Mouse (Mus musculus): Measurements from ENCODE around the gene Opn3. TPM values are rescaled to one million over a fixed set of nuclear protein-coding genes. Genes with fewer than 3 reads are reported as not detected.

The Opn3 gene
- polyA plus RNA-seq, 1 experiment from 2014 or later, result 10.1 TPM

- ATAC-seq, result no peak
- H3K4me2 ChIP-seq (ENCODE audit: low read length), result no peak overlapping the region
- H3K9ac ChIP-seq (ENCODE audit: low read depth, low read length), result no peak overlapping the region
- H3K9me3 ChIP-seq (ENCODE audit: control insufficient read depth, low read length), result no peaks in the 10 kb centered on the region
- H3K4me1 ChIP-seq (ENCODE audit: control insufficient read depth, insufficient read depth, low read depth, low read length), result no peaks in the 10 kb centered on the region
- H3K4me3 ChIP-seq (ENCODE audit: low read length), result no peak overlapping the region
- no peaks in the 10 kb centered on the region for H3K27me3 ChIP-seq (replicated peaks; ENCODE audit: control insufficient read depth, insufficient read depth, low read length)
- 90% methylated on average over 7 of the region's 7 CpGs for WGBS
- no peaks in the 10 kb centered on the region for H3K36me3 ChIP-seq (ENCODE audit: control insufficient read depth, insufficient read depth, low read length)
- H3K27ac ChIP-seq (ENCODE audit: low read depth, low read length), result no peak overlapping the region
Observed at GRCm38 (mm10) chr1:175637677-175638076, 54.9 kb downstream of the Opn3 start.

GRCm38 (mm10) chr1:175632470-175632869, 60.1 kb downstream of the Opn3 start:
- no peaks in the 10 kb centered on the region for H3K9me3 ChIP-seq (ENCODE audit: control insufficient read depth, low read length)
- H3K4me3 ChIP-seq (ENCODE audit: low read length), result no peak overlapping the region
- H3K4me2 ChIP-seq (ENCODE audit: low read length), result no peak overlapping the region
- no peaks in the 10 kb centered on the region for H3K36me3 ChIP-seq (ENCODE audit: control insufficient read depth, insufficient read depth, low read length)
- no peak overlapping the region for H3K27ac ChIP-seq (ENCODE audit: low read depth, low read length)
- H3K9ac ChIP-seq (ENCODE audit: low read depth, low read length), result no peak overlapping the region
- ATAC-seq, result no peak
- H3K4me1 ChIP-seq (ENCODE audit: control insufficient read depth, insufficient read depth, low read depth, low read length), result no peaks in the 10 kb centered on the region
- WGBS, result 97% methylated on average over 14 of the region's 14 CpGs
- no peaks in the 10 kb centered on the region for H3K27me3 ChIP-seq (replicated peaks; ENCODE audit: control insufficient read depth, insufficient read depth, low read length)

- no peaks in the 10 kb centered on the region for H3K36me3 ChIP-seq (ENCODE audit: control insufficient read depth, insufficient read depth, low read length)
- no peak for ATAC-seq
- no peaks in the 10 kb centered on the region for H3K4me1 ChIP-seq (ENCODE audit: control insufficient read depth, insufficient read depth, low read depth, low read length)
- 82% methylated on average over 10 of the region's 10 CpGs for WGBS
- H3K27me3 ChIP-seq (replicated peaks; ENCODE audit: control insufficient read depth, insufficient read depth, low read length), result no peaks in the 10 kb centered on the region
- H3K9ac ChIP-seq (ENCODE audit: low read depth, low read length), result no peak overlapping the region
- no peak overlapping the region for H3K4me3 ChIP-seq (ENCODE audit: low read length)
- H3K9me3 ChIP-seq (ENCODE audit: control insufficient read depth, low read length), result no peaks in the 10 kb centered on the region
- no peak overlapping the region for H3K4me2 ChIP-seq (ENCODE audit: low read length)
- no peak overlapping the region for H3K27ac ChIP-seq (ENCODE audit: low read depth, low read length)
Observed at GRCm38 (mm10) chr1:175631721-175632221, 60.8 kb downstream of the Opn3 start.

GRCm38 (mm10) chr1:175631080-175631479, 61.5 kb downstream of the Opn3 start:
- 85% methylated on average over 3 of the region's 3 CpGs for WGBS
- no peaks in the 10 kb centered on the region for H3K36me3 ChIP-seq (ENCODE audit: control insufficient read depth, insufficient read depth, low read length)
- no peak overlapping the region for H3K27ac ChIP-seq (ENCODE audit: low read depth, low read length)
- no peak overlapping the region for H3K9ac ChIP-seq (ENCODE audit: low read depth, low read length)
- H3K4me2 ChIP-seq (ENCODE audit: low read length), result no peak overlapping the region
- no peak for ATAC-seq
- H3K27me3 ChIP-seq (replicated peaks; ENCODE audit: control insufficient read depth, insufficient read depth, low read length), result no peaks in the 10 kb centered on the region
- no peaks in the 10 kb centered on the region for H3K4me1 ChIP-seq (ENCODE audit: control insufficient read depth, insufficient read depth, low read depth, low read length)
- no peak overlapping the region for H3K4me3 ChIP-seq (ENCODE audit: low read length)
- H3K9me3 ChIP-seq (ENCODE audit: control insufficient read depth, low read length), result no peaks in the 10 kb centered on the region

GRCm38 (mm10) chr1:175630345-175630744, 62.2 kb downstream of the Opn3 start:
- no peak overlapping the region for H3K4me2 ChIP-seq (ENCODE audit: low read length)
- WGBS, result 87% methylated on average over 5 of the region's 5 CpGs
- ATAC-seq, result no peak
- H3K27me3 ChIP-seq (replicated peaks; ENCODE audit: control insufficient read depth, insufficient read depth, low read length), result no peaks in the 10 kb centered on the region
- no peaks in the 10 kb centered on the region for H3K4me1 ChIP-seq (ENCODE audit: control insufficient read depth, insufficient read depth, low read depth, low read length)
- no peaks in the 10 kb centered on the region for H3K36me3 ChIP-seq (ENCODE audit: control insufficient read depth, insufficient read depth, low read length)
- no peak overlapping the region for H3K4me3 ChIP-seq (ENCODE audit: low read length)
- H3K9ac ChIP-seq (ENCODE audit: low read depth, low read length), result no peak overlapping the region
- H3K27ac ChIP-seq (ENCODE audit: low read depth, low read length), result no peak overlapping the region
- H3K9me3 ChIP-seq (ENCODE audit: control insufficient read depth, low read length), result no peaks in the 10 kb centered on the region

GRCm38 (mm10) chr1:175629248-175629647, 63.3 kb downstream of the Opn3 start:
- Histone ChIP-seq H3K4me1 (ENCODE audit: control insufficient read depth, insufficient read depth, low read depth, low read length) (peaks cover 5% of the 10 kb centered on the region), H3K9me3 (ENCODE audit: control insufficient read depth, low read length) (no peaks in the 10 kb centered on the region)
- WGBS, result 89% methylated on average over 6 of the region's 6 CpGs

GRCm38 (mm10) chr1:175625990-175626692, 66.4 kb downstream of the Opn3 start:
- ATAC-seq, result peak; percentile 25
- Histone ChIP-seq H3K9ac (ENCODE audit: low read depth, low read length) (peak overlapping the region; percentile 51; the same call in 1 of the 2 replicates), H3K4me2 (ENCODE audit: low read length) (peak overlapping the region; percentile 84), H3K36me3 (ENCODE audit: control insufficient read depth, insufficient read depth, low read length) (no peaks in the 10 kb centered on the region), H3K27me3 (replicated peaks; ENCODE audit: control insufficient read depth, insufficient read depth, low read length) (no peaks in the 10 kb centered on the region), H3K9me3 (ENCODE audit: control insufficient read depth, low read length) (no peaks in the 10 kb centered on the region), H3K27ac (ENCODE audit: low read depth, low read length) (peak overlapping the region; percentile 76), H3K4me3 (ENCODE audit: low read length) (peak overlapping the region; percentile 83), H3K4me1 (ENCODE audit: control insufficient read depth, insufficient read depth, low read depth, low read length) (peaks cover 7% of the 10 kb centered on the region)
- 86% methylated on average over 1 of the region's 1 CpGs for WGBS

More at GRCm38 (mm10) chr1:175629248-175629647, 63.3 kb downstream of the Opn3 start:
- no peak for ATAC-seq
- H3K4me2 ChIP-seq (ENCODE audit: low read length), result no peak overlapping the region
- H3K27me3 ChIP-seq (replicated peaks; ENCODE audit: control insufficient read depth, insufficient read depth, low read length), result no peaks in the 10 kb centered on the region
- no peak overlapping the region for H3K27ac ChIP-seq (ENCODE audit: low read depth, low read length)
- H3K4me3 ChIP-seq (ENCODE audit: low read length), result no peak overlapping the region
- H3K9ac ChIP-seq (ENCODE audit: low read depth, low read length), result no peak overlapping the region
- no peaks in the 10 kb centered on the region for H3K36me3 ChIP-seq (ENCODE audit: control insufficient read depth, insufficient read depth, low read length)

GRCm38 (mm10) chr1:175625257-175625879, 67.2 kb downstream of the Opn3 start, which contains the start of gene Fh1:
Fh1 (minus strand) TSS chr1:175625635.
- peak within 1 kb of the TSS; percentile 89 for H3K27ac ChIP-seq (ENCODE audit: low read depth, low read length)
- H3K4me3 ChIP-seq (ENCODE audit: low read length), result peak within 1 kb of the TSS; percentile 83
- no peaks in the 10 kb centered on the region for H3K36me3 ChIP-seq (ENCODE audit: control insufficient read depth, insufficient read depth, low read length)
- under 1% methylated on average over 56 of the region's 58 CpGs for WGBS
- peak within 1 kb of the TSS; percentile 84 for H3K4me2 ChIP-seq (ENCODE audit: low read length)
- H3K27me3 ChIP-seq (replicated peaks; ENCODE audit: control insufficient read depth, insufficient read depth, low read length), result no peaks in the 10 kb centered on the region
- peak within 1 kb of the TSS; percentile 96 for H3K9ac ChIP-seq (ENCODE audit: low read depth, low read length)
- no peaks in the 10 kb centered on the region for H3K9me3 ChIP-seq (ENCODE audit: control insufficient read depth, low read length)
- peak; percentile 100 for ATAC-seq
- H3K4me1 ChIP-seq (ENCODE audit: control insufficient read depth, insufficient read depth, low read depth, low read length), result peaks cover 7% of the 10 kb centered on the region

GRCm38 (mm10) chr1:175623656-175624055, 68.9 kb downstream of the Opn3 start:
- Histone ChIP-seq H3K9me3 (ENCODE audit: control insufficient read depth, low read length) (no peaks in the 10 kb centered on the region), H3K4me2 (ENCODE audit: low read length) (no peak overlapping the region), H3K4me1 (ENCODE audit: control insufficient read depth, insufficient read depth, low read depth, low read length) (peaks cover 7% of the 10 kb centered on the region), H3K27me3 (replicated peaks; ENCODE audit: control insufficient read depth, insufficient read depth, low read length) (no peaks in the 10 kb centered on the region), H3K9ac (ENCODE audit: low read depth, low read length) (no peak overlapping the region), H3K27ac (ENCODE audit: low read depth, low read length) (no peak overlapping the region), H3K36me3 (ENCODE audit: control insufficient read depth, insufficient read depth, low read length) (no peaks in the 10 kb centered on the region; the same call in 1 of the 2 replicates), H3K4me3 (ENCODE audit: low read length) (no peak overlapping the region)
- ATAC-seq, result no peak
- WGBS, result 87% methylated on average over 6 of the region's 6 CpGs
